Mouse (Mus musculus): ENCODE measurements around the gene Eppin.

GRCm38 (mm10) chr2:164615386-164615785 lies 22.0 kb upstream of the Eppin start:
- TF ChIP-seq CTCF (IDR thresholded peaks at IDR 0.05; ENCODE audit: extremely low read depth, insufficient read length, insufficient replicate concordance, low read depth, low read length): no peak
- no peak for TF ChIP-seq POLR2A (IDR thresholded peaks at IDR 0.05; ENCODE audit: low read depth, low read length)

Measured in small intestine, adult 2 months (tissue).